Mouse (Mus musculus) cerebellum, postnatal 36 days (tissue): ENCODE measurements at regions not wholly inside any gene's neighbourhood (a gene's known extent, or its start where the extent isn't known, plus 50 kb on each side); places are given as distances from the start of the nearest gene placed in this dataset.

Experiments used
- DNase-seq, 2 experiments: peaks; one replicate each; pipeline ENCODE4 v3.0.0; 2021 to 2022; ENCODE audit warnings: mixed read lengths in 2 of 2

DNA sequence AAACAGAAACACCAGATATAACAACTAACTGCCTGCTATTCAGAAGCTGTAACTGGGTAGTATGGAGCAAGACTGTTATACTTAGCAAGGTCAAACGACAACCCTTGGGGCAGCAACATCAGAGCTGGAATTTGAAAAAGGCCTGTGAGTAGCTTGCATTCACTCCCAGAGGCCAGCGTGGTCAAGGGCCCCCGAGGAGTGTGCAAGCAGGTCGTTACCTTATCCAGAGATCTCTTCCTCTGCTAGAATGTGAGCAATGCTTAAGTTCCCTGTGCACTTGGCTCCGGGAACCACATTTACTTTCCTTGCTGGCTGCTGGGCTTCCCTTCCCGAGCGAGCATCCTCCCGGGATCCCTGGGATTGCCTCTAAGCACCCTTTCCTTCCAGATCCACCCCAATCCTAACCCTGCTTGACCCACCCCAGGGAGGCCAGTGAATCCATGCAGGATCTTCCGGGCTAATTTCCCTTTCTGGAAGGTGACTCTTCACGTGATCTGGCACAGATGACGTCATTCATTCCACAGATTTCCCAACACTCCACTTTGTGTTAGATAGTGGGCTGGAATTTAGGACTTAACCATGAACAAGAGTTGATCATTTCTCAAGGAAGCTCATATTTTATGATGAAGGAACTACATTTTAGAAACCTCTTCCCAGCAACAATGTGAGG is 112.3 kb upstream of the Tsc22d1 start:
- DNase-seq, result no peak

DNA sequence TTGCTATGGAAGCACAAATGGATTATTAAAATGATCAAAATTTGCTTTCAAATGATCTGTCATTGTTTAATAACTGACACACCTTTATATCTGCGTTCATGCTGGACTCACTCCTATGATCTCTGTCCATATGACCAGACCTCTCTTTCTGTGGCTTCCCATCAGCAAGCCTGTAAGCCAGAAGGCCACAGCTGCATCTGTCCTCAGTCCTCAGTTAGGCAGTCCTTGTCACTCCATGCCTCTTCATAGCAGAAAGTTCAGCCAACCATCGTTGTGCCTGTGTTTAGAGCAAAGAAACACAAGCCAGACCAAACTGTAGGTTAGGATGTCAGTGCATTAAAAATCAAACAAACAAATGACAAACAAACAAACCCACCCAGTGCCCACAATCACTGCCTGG is 107.2 kb upstream of the Tsc22d1 start:
- DNase-seq, result no peak

DNA sequence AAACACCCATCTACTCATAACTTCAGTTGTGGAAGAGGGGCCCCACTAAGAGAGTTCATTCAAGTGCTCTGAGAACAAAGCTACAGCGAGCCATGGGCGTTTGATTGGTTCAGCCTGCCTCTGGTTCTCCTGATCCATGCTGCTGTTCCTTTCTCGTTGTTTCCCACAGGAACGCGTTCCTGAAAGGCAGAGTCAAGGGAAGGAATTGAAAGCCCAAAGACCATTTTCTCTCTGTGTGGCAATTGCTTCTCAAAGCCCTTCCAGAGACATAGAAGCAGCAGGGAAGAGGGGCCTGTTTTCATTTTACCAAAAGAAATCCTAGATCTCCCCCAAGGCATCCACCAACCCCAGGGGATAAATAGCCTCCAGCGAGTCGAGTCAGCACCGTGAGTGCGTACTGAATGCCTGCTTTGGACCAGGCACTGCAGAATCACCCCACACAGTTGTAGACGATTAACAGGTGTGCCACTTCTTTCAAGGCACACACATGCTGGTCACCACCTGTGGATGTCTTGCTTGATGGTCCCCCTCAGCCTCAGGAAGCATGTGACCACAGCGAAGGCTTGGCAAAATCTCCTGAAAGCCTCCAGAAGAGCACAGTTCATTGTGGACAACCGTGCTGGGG is 106.5 kb upstream of the Tsc22d1 start:
- DNase-seq, result no peak

DNA sequence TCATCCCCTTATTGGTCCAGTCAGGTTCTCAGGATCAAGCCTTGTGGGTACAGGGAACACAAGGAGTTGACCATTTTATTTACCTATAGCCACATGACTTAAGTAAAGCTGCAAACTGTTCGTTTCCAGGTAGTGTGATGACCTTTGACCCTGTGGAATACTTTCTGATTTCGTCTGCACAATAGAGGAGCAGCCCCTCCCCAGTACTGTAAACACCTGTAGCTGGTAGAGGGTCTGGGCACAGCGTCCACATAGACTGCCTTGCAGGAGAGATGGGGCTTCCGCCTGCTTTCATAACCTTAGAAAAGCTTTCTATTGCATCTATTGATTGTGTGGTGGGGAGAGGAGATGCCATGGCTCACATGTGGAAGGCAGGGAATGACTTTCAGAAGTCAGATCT is 105.2 kb upstream of the Tsc22d1 start:
- no peak for DNase-seq

DNA sequence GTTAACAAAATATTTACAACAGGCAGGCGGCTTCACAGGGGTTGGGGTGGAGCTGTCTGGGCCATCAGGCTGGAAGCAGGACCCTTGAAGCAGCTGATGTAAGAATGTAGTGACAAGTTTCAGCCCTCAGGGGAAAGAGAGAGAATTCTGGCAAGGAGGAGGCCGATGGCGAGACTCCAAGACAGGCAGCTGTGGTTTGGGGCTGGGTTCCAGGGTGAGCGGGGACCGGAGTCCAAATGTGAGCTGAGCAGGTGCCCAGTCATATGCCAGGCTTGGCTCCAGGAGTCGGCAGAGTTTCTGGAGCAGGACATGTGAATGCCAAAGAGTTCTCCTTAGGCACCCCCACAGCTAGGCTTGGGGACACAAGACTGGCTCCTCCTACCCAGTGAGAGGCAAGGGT is 104.5 kb upstream of the Tsc22d1 start:
- DNase-seq, result peak; percentile 70 to 75

DNA sequence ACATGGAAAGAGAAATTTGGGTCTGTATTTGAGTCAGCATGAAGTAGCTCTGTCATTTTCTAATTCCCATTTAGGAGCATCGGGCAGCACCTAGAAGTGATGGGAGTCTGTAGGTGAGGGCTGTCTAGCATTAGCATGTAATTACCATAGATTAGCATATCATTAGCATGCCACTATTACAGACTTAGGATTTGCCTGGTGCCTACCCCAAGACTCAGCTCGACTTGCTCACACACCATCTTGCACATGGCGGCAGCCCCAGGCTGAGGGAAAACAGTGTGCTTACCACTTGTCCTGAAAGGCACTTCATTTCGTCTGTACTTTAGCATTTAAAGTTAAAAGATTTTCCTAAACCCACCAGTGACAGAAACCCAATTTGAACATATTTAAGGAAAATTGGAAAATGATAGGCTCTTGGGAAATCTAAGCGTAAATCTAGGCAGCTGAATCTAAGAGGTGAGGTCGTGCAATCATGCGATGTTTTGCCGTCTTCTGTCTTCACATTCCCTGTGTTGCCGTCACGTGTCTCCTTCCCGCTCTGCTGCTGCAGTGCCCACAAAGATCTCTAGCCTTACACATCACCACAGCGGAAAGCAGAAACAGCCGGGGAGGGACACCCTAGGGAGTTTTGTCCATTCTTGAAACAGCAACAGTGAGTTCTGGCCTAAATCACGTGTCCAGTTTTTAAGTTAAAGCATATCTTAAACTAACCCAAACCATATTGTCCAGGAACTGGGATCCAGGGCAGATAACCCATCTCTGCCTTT is 101.2 kb upstream of the Tsc22d1 start:
- DNase-seq, result no peak

DNA sequence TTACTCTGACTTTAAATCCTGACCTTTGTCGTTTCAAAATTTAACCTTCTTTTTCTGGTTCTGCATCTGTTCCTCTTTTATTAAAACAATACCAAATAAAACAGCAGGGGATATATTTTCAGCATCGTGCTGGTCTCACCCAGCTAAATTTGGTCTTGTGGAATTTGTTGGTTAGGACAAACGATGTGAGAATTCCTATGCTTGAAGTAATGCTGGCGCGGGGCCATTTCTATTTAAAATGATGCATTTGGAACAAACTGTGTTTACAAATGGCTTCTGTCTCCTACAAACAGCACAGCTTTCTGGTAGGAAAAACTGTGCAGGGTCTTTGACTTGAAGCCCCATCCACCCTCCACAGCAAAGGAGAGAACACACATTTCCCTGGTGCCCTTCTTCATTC is 96.3 kb upstream of the Tsc22d1 start:
- DNase-seq, result peak in 1 of 2 experiments; percentile 10

DNA sequence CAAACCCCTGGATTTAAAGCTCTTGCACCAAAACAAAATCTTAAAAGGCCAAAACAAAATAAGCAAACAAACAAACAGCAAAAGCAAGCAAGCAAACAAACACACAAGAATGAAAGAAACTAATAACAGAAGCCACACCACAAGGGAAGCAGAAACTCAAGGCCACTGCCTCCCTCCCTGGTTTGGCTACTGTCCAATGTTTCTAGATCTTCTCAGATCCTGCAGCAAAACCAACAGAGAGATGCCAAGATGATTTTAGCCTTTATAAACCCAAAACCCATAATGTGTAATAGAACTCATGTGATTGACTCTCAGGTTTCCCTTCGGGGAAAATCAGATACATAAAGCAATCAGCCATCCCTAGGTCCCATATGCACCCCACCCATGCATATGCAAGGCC is 90.5 kb upstream of the Tsc22d1 start:
- DNase-seq, result no peak

DNA sequence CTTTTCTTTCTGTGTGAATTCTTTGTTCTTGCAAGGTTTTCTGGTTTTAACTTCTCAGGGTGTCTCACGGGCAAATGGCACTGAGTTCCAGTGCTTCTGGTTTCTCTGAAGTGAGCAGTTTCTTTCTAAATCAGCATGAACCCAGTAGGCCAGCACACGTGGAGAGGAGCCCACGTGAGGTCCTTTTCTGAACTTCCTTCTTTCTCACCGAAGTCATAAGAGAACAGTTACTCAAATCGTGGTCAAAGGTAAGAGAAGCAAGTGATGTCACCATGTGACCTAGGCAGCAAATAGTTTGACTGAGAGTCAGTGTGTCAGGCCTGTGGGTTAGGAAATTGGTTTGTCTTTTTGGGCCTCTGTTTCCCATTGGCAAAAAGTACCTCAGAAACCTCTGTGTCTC is 84.8 kb upstream of the Tsc22d1 start:
- DNase-seq, result no peak

DNA sequence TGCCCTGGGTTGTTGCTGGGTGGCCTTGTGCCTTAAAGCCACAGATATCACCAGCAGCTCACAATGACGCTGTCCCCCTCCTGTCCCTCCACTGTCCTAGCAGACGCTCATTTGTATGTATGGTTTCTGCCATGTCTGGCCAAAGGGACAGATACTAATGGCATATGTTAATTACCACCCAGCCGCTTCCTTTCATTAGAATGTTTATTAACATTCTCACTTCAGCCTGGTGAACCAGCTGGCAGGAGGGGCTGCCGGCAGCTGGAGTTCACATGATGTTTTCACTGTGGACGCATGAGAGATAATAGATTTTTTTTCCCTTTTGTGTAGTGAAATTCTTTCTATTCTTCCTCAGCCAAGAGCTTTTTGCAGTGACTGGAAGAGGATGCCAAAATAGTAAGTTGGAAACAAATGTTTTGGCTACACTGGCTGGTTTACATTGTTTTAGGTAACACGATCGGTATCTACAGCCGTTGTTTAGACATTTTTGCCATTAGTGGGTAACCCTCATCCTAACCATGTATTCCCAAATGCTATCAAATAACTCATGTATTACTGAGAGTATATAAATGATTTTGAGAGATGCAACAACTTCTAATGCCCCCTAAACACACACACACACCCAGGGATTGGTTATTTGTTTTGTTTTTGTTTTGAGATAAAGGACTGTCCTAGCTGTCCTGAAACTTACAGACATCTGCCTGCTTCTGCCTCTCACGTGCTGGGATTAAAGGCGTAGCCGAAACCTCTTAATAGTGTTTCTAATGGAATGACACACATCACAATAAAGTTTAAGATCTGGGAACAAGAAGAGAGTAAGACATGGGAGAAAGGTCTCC is 83.0 kb upstream of the Tsc22d1 start:
- DNase-seq, result no peak

DNA sequence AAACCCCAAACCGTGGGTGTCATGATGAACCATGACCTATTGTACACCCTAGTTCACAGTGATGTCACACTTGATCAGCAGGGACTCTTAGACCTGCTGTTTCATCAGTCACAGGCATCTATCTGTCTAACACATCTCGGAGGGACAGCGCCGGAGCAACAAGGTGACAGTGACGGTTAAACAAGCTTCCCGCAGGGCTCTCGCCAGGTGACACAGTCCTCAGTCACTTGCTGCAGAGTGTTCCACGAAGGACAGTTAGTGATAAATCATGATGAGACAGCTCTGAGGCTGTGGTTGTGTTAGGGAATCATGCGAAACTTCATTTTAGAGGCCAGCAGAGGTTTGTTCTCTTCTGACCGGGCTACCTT is 82.4 kb upstream of the Tsc22d1 start:
- no peak for DNase-seq

DNA sequence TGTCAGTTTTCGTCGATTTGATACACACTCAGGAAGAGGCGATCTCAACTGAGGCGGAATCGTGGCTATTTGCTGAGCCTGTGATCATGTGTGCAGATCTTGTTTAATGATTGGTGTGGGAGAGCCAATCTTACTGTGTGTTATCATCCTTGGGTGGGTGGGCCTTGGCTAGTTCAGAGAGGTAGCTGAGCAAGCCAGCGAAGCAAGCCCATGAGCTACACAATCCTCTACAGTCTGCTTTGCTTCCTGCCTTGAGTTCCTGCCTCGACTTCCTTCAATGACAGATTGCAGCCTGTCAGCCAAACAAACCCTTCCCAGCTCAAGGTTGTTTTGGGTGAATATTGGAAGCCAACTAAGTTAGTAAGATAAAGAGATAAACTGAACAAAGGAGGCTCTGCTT is 74.0 kb upstream of the Tsc22d1 start:
- no peak for DNase-seq

DNA sequence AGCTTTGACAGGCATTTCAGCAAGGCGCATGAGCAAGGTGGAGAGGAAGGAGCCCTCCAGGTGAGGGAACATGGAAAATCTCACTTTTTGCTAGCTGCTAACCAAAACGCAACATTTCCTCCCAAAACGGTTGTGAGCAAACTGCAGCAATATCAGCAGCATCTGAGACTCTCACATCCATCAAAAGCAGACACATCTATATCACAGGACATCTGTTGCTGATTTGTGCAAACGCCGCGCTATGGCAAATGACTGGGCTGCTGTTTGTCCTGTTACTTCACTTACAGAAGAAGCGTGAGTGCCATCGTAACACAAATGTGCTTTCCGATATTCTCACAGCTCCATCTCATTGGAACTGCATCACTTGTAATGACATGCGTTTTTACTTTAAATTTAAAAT is 73.5 kb upstream of the Tsc22d1 start:
- no peak for DNase-seq

DNA sequence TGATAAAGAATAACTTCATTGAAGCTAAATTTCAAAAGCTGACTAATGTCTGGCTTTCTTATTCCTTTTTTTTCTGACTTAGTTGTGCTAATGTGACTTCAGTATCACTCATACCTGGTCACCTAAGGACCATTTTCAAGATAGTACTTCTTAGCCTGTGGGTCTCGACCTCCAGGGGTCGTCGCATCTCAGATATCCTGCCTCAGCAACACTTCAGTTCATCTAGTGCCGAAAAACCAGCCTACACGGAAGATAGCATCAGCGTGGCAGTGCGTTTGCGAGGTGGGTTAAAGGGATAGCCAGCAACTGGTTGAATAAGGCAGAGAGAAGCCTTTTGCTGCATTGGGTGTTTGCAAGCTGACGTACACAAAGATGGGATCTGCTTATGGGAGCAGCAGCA is 62.9 kb upstream of the Tsc22d1 start:
- DNase-seq, result no peak

DNA sequence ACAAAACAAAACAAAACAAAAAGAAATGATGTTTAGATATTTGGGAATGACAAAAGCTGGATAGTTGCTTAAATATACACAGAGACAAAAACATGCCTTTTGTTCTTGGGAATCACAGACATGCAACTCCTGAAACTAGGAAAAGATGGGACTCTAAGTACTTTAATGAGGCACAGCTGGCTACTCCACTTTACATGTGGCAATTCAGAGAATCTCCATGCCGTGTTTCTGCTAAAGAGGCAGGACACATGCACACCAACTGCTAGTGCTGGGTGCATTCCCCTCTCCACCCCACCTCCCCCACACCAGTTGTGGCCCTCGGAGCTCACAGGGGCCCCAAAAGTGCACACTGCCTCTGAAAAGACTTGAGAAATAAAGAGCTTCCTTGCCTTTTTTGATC is 58.6 kb upstream of the Tsc22d1 start:
- DNase-seq, result no peak

DNA sequence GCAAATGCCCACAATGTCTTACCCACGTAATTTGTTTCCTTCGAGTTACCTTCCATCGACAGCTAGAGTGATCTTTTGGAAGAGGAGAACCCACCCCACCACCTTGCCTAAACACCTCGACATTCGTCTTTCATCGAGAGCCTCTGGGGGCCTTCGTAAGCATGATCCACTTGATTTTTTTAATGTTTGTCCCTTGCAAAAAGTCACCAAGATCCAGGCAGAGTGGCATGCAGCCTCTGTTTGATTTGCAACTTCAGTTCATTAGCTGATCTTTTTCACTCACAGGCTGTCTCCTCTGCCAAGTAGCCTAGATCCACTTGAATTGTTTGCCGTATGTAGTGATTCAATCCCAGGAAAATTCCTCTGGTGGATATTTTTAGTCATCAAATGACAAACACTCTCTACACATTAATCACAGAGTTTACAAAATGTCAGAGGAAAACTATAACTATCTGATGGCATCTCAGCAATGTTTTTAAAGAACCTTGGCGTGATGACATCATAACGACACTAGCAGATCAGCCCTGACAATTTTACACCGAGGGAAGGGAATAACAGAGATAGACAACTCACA is 54.8 kb upstream of the Tsc22d1 start:
- no peak for DNase-seq

DNA sequence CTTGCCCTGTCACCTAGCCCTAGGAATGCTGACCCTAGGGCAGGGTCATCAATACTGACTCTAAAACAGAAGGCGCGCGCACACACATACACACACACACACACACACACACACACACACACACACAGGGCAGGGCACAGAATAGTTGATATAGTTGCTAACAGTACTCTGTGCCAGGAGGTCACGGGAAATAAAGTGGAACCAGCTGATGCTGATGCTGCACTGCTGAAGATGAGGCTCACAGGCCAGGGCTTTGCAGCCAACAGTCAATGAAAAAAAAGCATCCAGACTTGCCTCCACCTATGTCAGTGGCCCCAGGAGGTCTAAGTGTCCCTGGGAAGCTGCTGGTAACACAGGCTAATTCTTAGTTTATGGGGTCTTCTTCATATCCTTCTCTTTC is 50.7 kb upstream of the Tsc22d1 start:
- DNase-seq, result no peak
